In the genomic region with DNA sequence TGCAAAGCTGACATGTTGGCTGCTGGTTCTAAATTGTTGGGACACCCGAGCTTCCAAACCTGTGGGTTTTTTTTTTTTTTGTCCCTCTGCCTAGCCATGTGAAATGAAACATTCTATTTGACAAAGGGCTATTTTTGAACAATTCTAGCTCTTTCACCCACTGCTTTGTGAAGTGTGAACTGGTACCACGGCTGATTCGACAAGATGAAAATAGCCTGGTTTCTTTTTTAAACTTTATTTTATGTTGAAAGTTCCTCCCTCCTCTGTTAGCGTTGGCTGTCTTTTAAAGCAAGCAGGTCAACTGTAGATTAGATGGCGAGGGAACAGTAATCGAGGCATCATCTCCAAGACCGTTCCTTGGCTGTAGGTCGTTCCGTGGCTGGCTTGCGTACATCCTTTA, we compare ENCODE assay signal across 32 mouse cellular contexts. TPM values are rescaled to one million over a fixed set of nuclear protein-coding genes. Genes with fewer than 3 reads are reported as not detected.
A peak's percentile ranks its signal among the peaks of the same experiment; 100 is the strongest.
DNase-seq lines count a peak whose midpoint lies in the region; ATAC-seq and TF ChIP-seq lines count a peak whose summit lies in the region.
"Had no signal": no experiment of that assay in that cellular context is flagged by ENCODE, and none has a peak within 500 bp of the region (broad histone marks: within the 10 kb centered on the region; RNA-seq: fewer than 3 reads in every experiment).

No protein-coding gene starts in this region.

- H3K27ac ChIP-seq in left cerebral cortex, adult 2 months, result peak overlapping the region; percentile 64
- no peak overlapping the region for H3K27ac ChIP-seq in forebrain, embryonic 11.5 days (ENCODE audit: low read depth, low read length)
- H3K27ac ChIP-seq in neural tube, embryonic 15.5 days (replicated peaks), result no peak overlapping the region
- H3K27ac ChIP-seq: embryonic facial prominence, embryonic 10.5 days; embryonic facial prominence, embryonic 13.5 days; forebrain, embryonic 13.5 days; gastrocnemius, adult 2 months; heart, embryonic 15.5 days; hindbrain, embryonic 10.5 days; hindbrain, embryonic 13.5 days had no signal

- H3K27me3 ChIP-seq in forebrain, embryonic 11.5 days (ENCODE audit: control insufficient read depth, insufficient read depth, low read length), result no peaks in the 10 kb centered on the region
- no peaks in the 10 kb centered on the region for H3K27me3 ChIP-seq in neural tube, embryonic 15.5 days (replicated peaks)
- H3K27me3 ChIP-seq: forebrain, embryonic 13.5 days; hindbrain, embryonic 13.5 days; Patski had no signal

- WGBS in forebrain, embryonic 11.5 days, result 85% methylated on average over 10 of the region's 10 CpGs
- 87% methylated on average over 10 of the region's 10 CpGs for WGBS in neural tube, embryonic 15.5 days

- no peak for TF ChIP-seq CTCF in left cerebral cortex, adult 2 months (IDR thresholded peaks at IDR 0.05)

- no peak overlapping the region for H3K9ac ChIP-seq in forebrain, embryonic 11.5 days (ENCODE audit: low read length)
- H3K9ac ChIP-seq in neural tube, embryonic 15.5 days (replicated peaks), result no peak overlapping the region
- H3K9ac ChIP-seq: embryonic facial prominence, embryonic 13.5 days; forebrain, embryonic 13.5 days; heart, embryonic 12.5 days; heart, embryonic 15.5 days; hindbrain, embryonic 13.5 days had no signal

- intact Hi-C loops in left cerebral cortex, adult 2 months (cut with DNase I), result no loop called here

- H3K4me1 ChIP-seq in forebrain, embryonic 11.5 days (replicated peaks; ENCODE audit: control insufficient read depth, insufficient read depth, low read length), result no peaks in the 10 kb centered on the region; the same call in 1 of the 2 replicates
- H3K4me1 ChIP-seq in neural tube, embryonic 15.5 days, result peaks cover 23% of the 10 kb centered on the region

- no peaks in the 10 kb centered on the region for H3K36me3 ChIP-seq in forebrain, embryonic 11.5 days (ENCODE audit: control insufficient read depth, insufficient read depth, low read length)
- H3K36me3 ChIP-seq in neural tube, embryonic 15.5 days, result no peaks in the 10 kb centered on the region
- H3K36me3 ChIP-seq: embryonic facial prominence, embryonic 10.5 days; embryonic facial prominence, embryonic 13.5 days; G1E; heart, embryonic 12.5 days; heart, embryonic 15.5 days; hindbrain, embryonic 10.5 days; hindbrain, embryonic 13.5 days had no signal

- no peak overlapping the region for H3K4me3 ChIP-seq in left cerebral cortex, adult 2 months
- no peak overlapping the region for H3K4me3 ChIP-seq in forebrain, embryonic 11.5 days (ENCODE audit: low read depth, low read length)
- H3K4me3 ChIP-seq in neural tube, embryonic 15.5 days (replicated peaks), result no peak overlapping the region
- H3K4me3 ChIP-seq: embryonic facial prominence, embryonic 10.5 days; embryonic facial prominence, embryonic 13.5 days; erythroblast, embryonic 14.5 days; forebrain, embryonic 13.5 days; gastrocnemius, adult 2 months; heart, embryonic 12.5 days; heart, embryonic 15.5 days; hindbrain, embryonic 10.5 days; hindbrain, embryonic 13.5 days had no signal

- no peak for DNase-seq in frontal cortex, postnatal 10 days (ENCODE audit: low spot score in 2 of 2)
- DNase-seq in left cerebral cortex, adult 2 months (ENCODE audit: extremely low spot score in 1 of 2, low spot score in 2 of 2), result no peak
- DNase-seq in left cerebral cortex, adult 18-20 months (ENCODE audit: low spot score in 2 of 2), result no peak
- DNase-seq in right cerebral cortex, adult 2 months (ENCODE audit: low spot score in 2 of 2), result peak; percentile 27
- no peak for DNase-seq in right cerebral cortex, postnatal 25 days
- no peak for DNase-seq in forebrain, embryonic 11.5 days (ENCODE audit: low spot score)
- DNase-seq: adrenal gland, postnatal 10 days; adrenal gland, postnatal 36 days; cerebellum, adult 11 months; cerebellum, adult 2 months; cerebellum, adult 9-11 months; cerebellum, postnatal 25 days; embryo, embryonic 11 days; gastrocnemius, adult 2 months; gastrocnemius, postnatal 14 days; heart, adult 18-20 months; heart, postnatal 10 days; heart, postnatal 36 days had no signal

- H3K9me3 ChIP-seq in forebrain, embryonic 11.5 days (ENCODE audit: control insufficient read depth, low read length), result no peaks in the 10 kb centered on the region
- H3K9me3 ChIP-seq in neural tube, embryonic 15.5 days (replicated peaks), result no peaks in the 10 kb centered on the region
- H3K9me3 ChIP-seq: embryonic facial prominence, embryonic 10.5 days; embryonic facial prominence, embryonic 13.5 days; forebrain, embryonic 13.5 days; G1E; heart, embryonic 12.5 days; heart, embryonic 15.5 days; hindbrain, embryonic 10.5 days; hindbrain, embryonic 13.5 days had no signal

- peak; percentile 68 for ATAC-seq in frontal cortex, adult (ENCODE audit: low TSS enrichment)
- ATAC-seq in forebrain, embryonic 11.5 days (replicated peaks; ENCODE audit: low FRiP score), result no peak
- ATAC-seq in neural tube, embryonic 15.5 days (ENCODE audit: low FRiP score), result no peak
- ATAC-seq: forebrain, embryonic 13.5 days; forebrain, embryonic 16.5 days; hindbrain, embryonic 16.5 days; Patski had no signal

- H3K4me2 ChIP-seq in forebrain, embryonic 11.5 days (ENCODE audit: low read depth, low read length, severe bottlenecking), result no peak overlapping the region
- no peak overlapping the region for H3K4me2 ChIP-seq in neural tube, embryonic 15.5 days
- H3K4me2 ChIP-seq: embryonic facial prominence, embryonic 13.5 days; forebrain, embryonic 13.5 days; heart, embryonic 12.5 days; heart, embryonic 15.5 days; hindbrain, embryonic 13.5 days had no signal

RNA-seq across cellular contexts. Expression of a gene that starts 5.2 kb away (rescaled TPM):
- 100 to 1,000 TPM; 178 to 182 TPM for total RNA-seq in left cerebral cortex, adult 2 months (2021)
- 100 to 1,000 TPM; 170 to 178 TPM for total RNA-seq in left cerebral cortex, adult 18-20 months (2021)
- 5.0 and 5.5 TPM in 2 replicates for polyA plus RNA-seq in forebrain, embryonic 11.5 days (2014; fragmentation: Nextera tagmentation; extraction: Ambion mirVana)
- 8.9 and 11.4 TPM in 2 replicates for polyA plus RNA-seq in neural tube, embryonic 15.5 days (2015; fragmentation: Nextera tagmentation; extraction: Ambion mirVana)
- polyA plus RNA-seq: erythroblast, embryonic 14.5 days; G1E had no signal

RNA-seq across cellular contexts. Expression of a gene that starts 44.6 kb away (rescaled TPM):
- 100 to 1,000 TPM; 425 to 476 TPM for total RNA-seq in left cerebral cortex, adult 2 months (2021)
- 100 to 1,000 TPM; 453 to 516 TPM for total RNA-seq in left cerebral cortex, adult 18-20 months (2021)
- 69.0 and 75.3 TPM in 2 replicates for polyA plus RNA-seq in forebrain, embryonic 11.5 days (2014; fragmentation: Nextera tagmentation; extraction: Ambion mirVana)
- polyA plus RNA-seq in neural tube, embryonic 15.5 days (2015; fragmentation: Nextera tagmentation; extraction: Ambion mirVana), result 169 and 193 TPM in 2 replicates

Comparison
In these comparisons a context has a peak if more than half of its experiments do, and no peak if none do; other contexts are left out.
1. DNase-seq: peak in right cerebral cortex, adult 2 months (2 of 2); none in frontal cortex, postnatal 10 days (0 of 2), left cerebral cortex, adult 2 months (0 of 2), left cerebral cortex, adult 18-20 months (0 of 2), right cerebral cortex, postnatal 25 days (single experiment) and forebrain, embryonic 11.5 days (single experiment).